Mouse (Mus musculus): ENCODE data around the gene Hsd17b7.

The Hsd17b7 gene

GRCm38 (mm10) chr1:169968792-169969515 is at the start of gene Hsd17b7:
Hsd17b7 (minus strand) TSS chr1:169969241.
- DNase-seq: peak; percentile 99

DNA sequence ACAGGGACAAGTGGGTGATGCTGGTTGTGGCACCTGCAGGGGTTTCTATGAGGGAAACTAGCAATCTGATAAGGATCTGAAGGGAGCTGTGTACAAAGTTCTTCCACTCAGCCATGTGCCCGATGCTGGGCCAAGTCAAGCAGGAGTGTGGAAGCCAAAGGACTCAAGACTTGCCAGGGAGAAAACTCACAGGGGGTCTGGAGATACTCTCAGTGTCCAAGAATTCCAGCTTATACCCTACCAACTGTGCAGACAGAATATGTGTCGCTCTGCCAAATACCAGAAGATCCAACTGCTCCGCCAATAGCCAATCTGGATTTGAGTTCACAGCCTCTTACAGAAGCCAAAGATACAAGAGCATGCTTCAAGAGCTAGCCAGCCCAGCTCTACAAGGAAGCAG is 45.7 kb upstream of the Hsd17b7 start:
- DNase-seq: no peak

DNA sequence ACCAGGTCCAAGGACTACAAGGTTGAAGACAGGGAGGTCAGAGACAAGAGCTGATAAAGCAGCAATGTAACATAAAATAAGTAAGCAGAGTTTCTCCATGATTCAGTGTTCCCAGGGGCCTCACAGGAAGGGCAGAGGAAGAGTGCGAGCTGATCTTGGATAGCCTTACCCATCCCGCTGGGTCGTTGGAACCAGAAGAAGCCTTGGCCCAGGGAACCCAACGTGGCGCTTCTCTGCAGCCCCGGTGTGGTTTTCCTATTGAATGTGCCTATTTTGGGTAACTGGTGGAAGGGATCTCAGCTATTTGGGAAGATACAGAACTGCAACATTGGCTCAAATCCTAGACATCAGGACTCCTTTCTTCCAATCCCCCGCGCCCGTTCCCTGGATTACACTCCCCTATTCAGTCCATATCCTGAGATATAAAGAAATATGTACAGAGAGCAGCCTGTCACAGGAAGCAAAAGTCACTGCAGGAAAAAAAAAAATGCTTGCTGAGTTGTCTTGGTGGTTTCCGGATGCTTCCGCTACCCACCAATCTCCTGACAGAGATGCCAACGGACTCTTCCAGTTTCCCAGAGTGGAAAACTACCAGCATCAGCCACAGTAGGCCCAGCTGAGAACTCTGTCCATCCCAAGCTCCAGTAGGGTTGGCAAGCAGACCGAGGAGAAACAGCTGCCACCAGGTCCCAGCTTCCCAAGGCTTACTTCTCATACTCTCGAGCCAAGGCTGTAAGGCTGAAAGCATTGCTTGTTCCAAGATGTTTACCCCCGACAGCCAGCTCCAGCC is 41.9 kb upstream of the Hsd17b7 start:
- DNase-seq: peak; percentile 27

GRCm38 (mm10) chr1:170009296-170009695 is 40.3 kb upstream of the Hsd17b7 start:
- no peak for DNase-seq

DNA sequence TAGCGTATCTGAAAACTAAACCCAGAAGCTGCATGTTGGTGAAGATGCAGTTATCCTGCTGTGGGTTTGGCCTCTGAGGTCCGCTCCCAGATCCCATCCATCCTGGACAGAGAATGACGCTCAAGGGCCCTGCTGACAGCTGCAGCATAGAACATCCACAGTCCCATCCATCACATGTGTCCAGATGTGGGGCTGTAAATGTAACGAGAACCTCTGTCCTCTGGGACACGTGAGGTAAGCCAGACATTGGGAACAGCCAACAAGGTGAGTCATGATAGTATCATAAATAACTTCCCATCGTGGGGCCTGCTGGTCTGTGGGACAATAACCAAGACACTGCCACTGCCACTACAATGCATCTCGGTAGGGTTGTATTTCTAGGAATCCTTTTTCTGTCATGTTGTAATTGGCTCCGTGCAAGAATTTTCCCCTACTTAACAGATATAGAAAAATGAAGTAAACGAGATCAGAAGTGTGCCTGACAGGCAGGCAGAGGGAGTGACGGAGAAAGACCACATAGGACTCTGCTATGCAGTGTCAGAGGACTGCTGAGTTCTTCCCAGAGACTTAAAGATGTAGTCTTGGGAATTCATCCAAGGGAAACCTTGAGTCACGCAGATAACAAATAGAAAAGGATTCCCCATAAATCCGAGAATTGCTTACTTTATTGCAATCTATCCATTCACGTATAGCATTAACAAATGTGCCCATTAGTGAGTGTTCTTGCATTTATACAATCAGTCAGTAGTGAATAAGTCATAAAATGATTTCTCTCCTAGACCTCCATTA is 39.6 kb upstream of the Hsd17b7 start:
- no peak for DNase-seq

- DNase-seq: peak; percentile 35
These were observed 37.5 kb upstream of the Hsd17b7 start for GRCm38 (mm10) chr1:170006516-170006915.

GRCm38 (mm10) chr1:170005297-170005696 is 36.3 kb upstream of the Hsd17b7 start:
- DNase-seq: no peak

DNA sequence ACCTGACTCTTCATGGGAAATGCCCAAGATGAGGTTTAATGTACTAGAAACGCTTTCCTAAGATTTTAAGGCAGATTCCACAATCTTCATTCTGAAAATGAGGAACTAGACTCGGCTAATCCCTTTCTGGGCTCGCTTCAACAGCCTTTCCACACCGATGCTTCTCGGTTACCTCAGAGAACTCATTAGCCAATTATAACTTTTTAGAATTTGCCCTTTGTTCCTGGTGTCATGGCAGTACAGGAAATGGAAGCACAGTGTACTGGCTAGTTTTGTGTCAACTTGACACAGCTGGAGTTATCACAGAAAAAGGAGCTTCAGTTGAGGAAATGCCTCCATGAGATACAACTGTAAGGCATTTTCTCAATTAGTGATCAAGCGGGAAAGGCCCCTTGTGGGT is 24.9 kb upstream of the Hsd17b7 start:
- DNase-seq: peak; percentile 63

DNA sequence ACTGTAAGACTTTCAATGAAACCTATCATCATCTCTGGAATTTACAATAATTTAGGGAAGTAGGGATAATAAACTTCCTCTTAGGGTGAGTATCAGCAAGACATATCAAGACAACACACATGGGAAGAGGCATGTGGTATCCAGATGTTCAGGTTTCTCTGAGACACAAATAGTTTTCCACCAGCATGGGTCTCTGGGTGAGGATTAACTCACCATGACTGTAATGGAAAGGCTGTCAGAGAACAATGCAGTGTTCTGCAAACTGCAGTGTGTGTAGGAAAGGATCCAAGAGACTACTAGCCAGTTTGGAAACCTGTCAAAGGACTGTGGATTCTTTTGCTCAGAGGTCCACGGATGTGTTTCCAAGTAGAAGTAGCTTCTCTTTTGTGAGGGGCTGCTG is 17.1 kb upstream of the Hsd17b7 start:
- no peak for DNase-seq

- no peak for DNase-seq
These were observed 8.6 kb upstream of the Hsd17b7 start for GRCm38 (mm10) chr1:169977621-169978020.

GRCm38 (mm10) chr1:169971998-169972397 is 3.0 kb upstream of the Hsd17b7 start:
- no peak for DNase-seq

DNA sequence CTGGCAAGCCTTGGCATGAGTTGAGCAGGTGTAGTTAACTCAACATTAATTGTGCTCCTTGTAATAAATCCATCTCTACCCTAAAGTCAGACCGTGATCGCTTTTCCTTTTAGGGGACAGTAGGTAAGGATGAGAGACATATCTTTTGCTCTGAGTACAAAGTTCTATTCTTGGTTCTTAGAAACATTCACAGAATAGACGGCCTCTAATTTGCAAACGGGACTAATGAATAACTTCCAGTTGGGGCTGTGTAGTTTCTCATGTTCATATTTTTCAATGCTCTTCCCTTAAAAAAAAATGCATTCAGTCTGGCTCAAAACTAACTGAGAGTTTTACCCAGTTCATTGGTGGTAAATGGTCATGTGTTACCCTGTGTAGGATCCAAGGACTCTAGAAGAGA is 1.9 kb upstream of the Hsd17b7 start:
- peak; percentile 67 for DNase-seq

DNA sequence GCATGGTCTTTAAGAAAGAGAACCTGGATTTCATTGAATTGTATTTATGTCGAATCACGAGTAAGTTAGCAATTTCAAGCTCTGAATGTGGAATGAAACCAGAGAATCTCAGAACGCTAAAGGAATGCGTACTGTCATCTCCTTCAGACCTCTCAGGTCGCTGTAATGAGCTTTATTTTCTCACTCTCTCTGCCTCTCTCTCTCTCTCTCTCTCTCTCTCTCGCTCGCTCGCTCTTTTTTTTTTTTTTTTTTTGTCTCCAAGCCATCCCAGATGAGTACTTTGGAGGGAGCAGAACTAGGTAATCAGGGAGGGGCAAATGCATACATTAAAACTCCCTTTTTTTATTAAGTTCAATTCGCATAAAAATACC is 460 bp upstream of the Hsd17b7 start:
- DNase-seq: no peak

DNA sequence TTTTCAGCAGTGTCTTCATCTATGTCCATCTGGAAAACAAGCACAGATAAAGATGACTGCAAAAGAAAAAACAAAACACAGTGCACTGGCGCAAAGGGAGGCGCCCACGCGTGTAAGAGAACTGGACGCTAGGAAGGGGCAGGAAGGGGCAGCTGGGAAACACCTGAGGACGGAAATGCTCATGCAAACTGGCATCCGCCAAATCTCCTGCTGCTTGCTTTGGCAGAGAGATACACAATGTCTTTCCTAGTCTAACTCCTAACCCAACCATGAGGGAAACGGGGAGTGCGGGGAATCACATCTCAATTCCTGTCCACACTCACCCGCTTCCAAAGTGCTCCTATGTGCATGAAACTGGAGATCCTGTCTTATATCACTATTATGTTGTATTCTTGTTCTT is 15.9 kb downstream of the Hsd17b7 start:
- DNase-seq: no peak

GRCm38 (mm10) chr1:169952636-169953035 is 16.4 kb downstream of the Hsd17b7 start:
- no peak for DNase-seq

DNA sequence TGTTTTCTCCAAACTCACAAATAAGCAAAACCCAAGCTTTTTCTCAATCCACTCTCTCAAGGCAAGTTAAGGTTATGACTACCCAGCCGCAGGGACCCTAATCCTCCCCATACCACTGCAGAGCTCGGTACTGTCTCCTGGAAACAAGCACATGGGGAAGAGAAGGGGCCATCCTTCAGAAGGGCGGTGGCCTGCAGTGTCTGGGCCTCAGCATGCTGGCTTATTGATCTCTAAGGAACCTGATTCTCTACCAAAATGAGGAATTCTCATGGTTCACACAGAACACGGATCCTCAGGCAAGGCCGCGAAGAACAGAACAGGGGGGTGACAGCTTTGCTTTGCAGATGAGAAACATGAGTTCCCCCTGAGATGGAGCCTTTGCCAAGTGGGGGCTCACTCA is 17.5 kb downstream of the Hsd17b7 start:
- DNase-seq: no peak

- DNase-seq: peak; percentile 15
These were observed 18.4 kb downstream of the Hsd17b7 start for GRCm38 (mm10) chr1:169950651-169951050.

- DNase-seq: no peak
These were observed 19.1 kb downstream of the Hsd17b7 start for GRCm38 (mm10) chr1:169949981-169950380.

DNA sequence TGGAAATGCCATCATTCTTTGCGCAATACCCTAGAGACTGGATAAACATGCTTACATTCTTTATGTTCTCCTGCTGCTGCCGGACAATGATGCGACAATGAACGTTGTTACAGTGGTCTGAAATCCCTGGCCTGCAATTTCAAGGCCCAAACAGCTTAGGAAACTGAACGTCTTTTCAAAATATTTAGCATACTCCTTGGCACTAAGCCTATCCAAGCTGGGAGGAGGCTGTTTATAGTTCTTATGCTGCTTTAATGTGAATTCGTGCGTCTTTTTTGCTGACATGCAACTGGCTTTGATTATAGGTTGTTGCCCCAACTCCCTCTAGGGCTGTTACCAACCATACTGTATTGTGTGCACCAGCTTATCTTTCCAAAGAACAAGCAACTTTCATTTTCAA is 20.2 kb downstream of the Hsd17b7 start:
- DNase-seq: no peak

GRCm38 (mm10) chr1:169948280-169948679 is 20.8 kb downstream of the Hsd17b7 start:
- DNase-seq: no peak

GRCm38 (mm10) chr1:169947654-169948053 is 21.4 kb downstream of the Hsd17b7 start:
- peak; percentile 15 for DNase-seq

DNA sequence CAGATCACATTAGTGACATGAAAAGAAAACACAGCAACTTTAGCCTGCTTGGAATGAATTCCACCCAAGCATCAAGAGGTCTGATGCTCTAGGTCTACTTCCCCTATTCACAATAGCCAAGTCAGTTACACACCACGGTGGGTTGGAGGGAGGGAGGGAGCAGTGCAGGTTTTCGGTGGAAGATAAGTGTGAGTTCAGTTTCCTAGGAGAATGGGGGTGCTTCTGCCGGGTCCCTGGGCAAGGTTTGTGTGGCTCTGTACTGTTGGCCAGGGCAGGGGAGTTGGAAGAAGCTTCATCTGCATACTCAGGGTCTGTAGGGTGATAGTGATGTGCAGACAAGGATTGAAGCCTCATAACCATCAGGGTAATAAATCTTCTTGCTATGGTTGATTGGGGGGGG is 23.0 kb downstream of the Hsd17b7 start:
- no peak for DNase-seq

DNA sequence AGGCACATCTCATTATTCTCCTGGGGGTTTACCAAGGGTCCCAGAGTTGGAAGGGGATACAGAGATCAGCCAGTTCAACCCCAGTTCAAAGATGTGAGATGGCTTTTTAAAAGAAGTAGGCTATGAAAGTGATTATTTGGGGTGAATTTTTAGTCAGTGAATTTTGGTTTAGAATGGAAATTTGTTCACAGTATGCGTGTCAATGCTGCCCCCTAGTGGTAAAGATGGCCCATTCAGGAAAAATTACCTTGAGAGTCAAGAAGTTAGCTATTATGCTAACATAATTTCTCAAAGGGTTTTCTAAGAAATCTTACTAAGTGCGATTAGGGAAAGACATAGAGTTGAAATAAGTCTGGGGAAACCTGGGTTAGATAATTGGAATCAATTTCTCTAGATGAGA is 29.7 kb downstream of the Hsd17b7 start:
- DNase-seq: peak; percentile 59

Measured in kidney, adult 9 months (tissue).